Mouse (Mus musculus): ENCODE measurements at regions not wholly inside any gene's neighbourhood (a gene's known extent, or its start where the extent isn't known, plus 50 kb on each side); places are given as distances from the start of the nearest gene placed in this dataset.

DNA sequence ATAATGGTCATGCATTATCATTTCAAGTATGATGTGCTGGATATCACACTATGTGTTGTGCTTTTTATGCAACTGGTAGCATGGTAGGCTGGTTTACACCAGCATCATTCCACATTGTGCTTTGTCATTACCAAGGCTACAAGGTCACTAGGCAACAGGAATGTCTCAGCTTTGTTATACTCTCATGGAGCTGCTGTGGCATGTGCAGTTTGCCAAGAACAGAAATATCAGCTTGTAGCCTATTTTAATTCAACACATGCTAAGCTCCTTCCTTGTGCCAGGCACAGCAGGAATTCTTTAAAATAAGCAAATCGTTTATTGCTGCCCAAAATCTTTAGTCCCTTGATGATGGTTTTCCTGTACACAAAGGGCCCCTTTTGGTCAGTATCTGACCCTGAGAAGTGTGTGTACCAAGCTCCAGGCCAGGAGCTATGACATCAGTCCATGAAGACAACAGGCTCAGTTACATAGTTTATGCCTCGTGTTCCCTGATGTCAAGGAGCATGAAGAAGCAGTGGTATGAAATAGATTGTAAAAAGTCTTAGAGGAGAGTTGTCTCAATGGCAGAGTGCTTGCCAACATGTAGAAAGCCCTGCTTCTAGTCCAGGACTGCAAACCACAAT is 314.0 kb upstream of the Cdyl start:
- WGBS, result 39% methylated on average over 2 of the region's 2 CpGs
- Histone ChIP-seq H3K4me3 (no peak overlapping the region), H3K27ac (replicated peaks) (no peak overlapping the region), H3K9me3 (no peaks in the 10 kb centered on the region), H3K4me2 (no peak overlapping the region), H3K36me3 (no peaks in the 10 kb centered on the region), H3K27me3 (no peaks in the 10 kb centered on the region), H3K9ac (no peak overlapping the region), H3K4me1 (replicated peaks) (no peaks in the 10 kb centered on the region)
- ATAC-seq (ENCODE audit: low FRiP score, low read depth), result peak; percentile 74; the same call in 1 of the 2 replicates

GRCm38 (mm10) chr13:35348283-35348682 is 311.4 kb upstream of the Cdyl start:
- H3K4me1 ChIP-seq (replicated peaks), result no peaks in the 10 kb centered on the region
- H3K27ac ChIP-seq (replicated peaks), result no peak overlapping the region
- ATAC-seq (ENCODE audit: low FRiP score, low read depth), result peak; percentile 82
- no peak overlapping the region for H3K4me2 ChIP-seq
- no peaks in the 10 kb centered on the region for H3K27me3 ChIP-seq
- WGBS, result 78% methylated on average over 3 of the region's 3 CpGs
- no peaks in the 10 kb centered on the region for H3K9me3 ChIP-seq
- no peak overlapping the region for H3K9ac ChIP-seq
- H3K4me3 ChIP-seq, result no peak overlapping the region
- H3K36me3 ChIP-seq, result no peaks in the 10 kb centered on the region

DNA sequence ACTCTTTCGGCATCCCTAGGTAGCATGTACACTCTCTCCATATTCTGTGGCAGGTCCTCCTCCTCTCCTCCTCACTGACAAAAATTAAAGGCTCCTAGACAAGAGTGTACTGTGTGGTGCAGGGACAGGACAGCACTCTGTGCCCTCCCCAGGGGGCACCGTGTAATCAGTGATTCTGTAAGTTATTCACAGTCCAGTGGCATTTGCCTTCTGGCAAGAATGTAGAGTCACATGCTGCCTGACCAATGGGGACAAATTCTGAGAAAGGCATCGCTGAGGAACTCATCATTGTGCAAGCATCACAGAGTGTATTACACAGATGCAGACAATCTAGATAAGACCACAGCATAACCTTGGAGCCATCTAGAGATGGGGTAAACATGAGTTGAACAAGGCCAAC is 300.3 kb upstream of the Cdyl start:
- no peaks in the 10 kb centered on the region for H3K9me3 ChIP-seq
- H3K9ac ChIP-seq, result no peak overlapping the region
- WGBS, result 77% methylated on average over 3 of the region's 3 CpGs
- H3K4me1 ChIP-seq (replicated peaks), result no peaks in the 10 kb centered on the region
- no peak for ATAC-seq (ENCODE audit: low FRiP score, low read depth)
- H3K4me2 ChIP-seq, result no peak overlapping the region
- no peak overlapping the region for H3K27ac ChIP-seq (replicated peaks)
- no peaks in the 10 kb centered on the region for H3K27me3 ChIP-seq
- H3K36me3 ChIP-seq, result no peaks in the 10 kb centered on the region
- H3K4me3 ChIP-seq, result no peak overlapping the region

DNA sequence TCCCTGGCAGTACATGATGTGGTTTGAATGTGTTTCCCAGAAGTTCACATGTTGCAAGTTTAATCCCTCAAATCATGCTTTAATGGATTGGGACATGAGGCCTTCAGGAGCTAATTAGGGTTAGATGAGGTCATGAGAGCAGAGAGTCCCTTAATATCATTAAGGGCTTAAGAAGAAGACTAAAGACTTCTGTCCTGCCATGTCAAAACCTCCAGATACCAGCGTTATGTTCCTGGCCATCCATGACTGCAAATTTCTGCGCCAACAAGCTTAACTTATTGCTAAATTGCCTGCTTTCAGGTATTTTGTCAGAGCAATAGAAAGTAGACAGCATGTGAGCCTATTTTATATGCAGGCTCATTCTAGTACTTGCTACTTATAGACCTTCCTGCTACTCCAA is 282.1 kb upstream of the Cdyl start:
- H3K27me3 ChIP-seq, result no peaks in the 10 kb centered on the region
- H3K4me3 ChIP-seq, result no peak overlapping the region
- H3K36me3 ChIP-seq, result no peaks in the 10 kb centered on the region
- no peaks in the 10 kb centered on the region for H3K9me3 ChIP-seq
- no peak overlapping the region for H3K4me2 ChIP-seq
- ATAC-seq (ENCODE audit: low FRiP score, low read depth), result no peak
- H3K4me1 ChIP-seq (replicated peaks), result no peaks in the 10 kb centered on the region
- WGBS, result 93% methylated on average over 2 of the region's 2 CpGs
- H3K9ac ChIP-seq, result no peak overlapping the region
- H3K27ac ChIP-seq (replicated peaks), result no peak overlapping the region

DNA sequence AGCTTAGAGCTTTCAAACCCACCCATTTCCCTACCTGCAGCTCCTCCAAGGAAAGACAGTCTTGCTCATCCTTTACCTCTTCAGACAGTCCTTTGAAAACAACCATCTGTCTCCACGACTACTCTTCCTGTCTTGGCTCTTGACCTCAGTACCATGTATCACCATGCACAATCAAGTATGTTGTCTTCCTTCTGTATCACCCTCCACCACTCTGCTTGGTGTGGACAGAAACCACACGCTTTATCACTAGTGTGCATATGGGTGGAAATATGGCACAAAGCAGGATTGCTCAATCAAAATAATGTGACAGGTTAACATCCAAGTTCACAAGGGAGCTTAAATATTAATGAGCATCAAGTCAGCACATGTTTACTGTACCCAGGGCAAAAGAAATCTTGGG is 280.1 kb upstream of the Cdyl start:
- no peaks in the 10 kb centered on the region for H3K4me1 ChIP-seq (replicated peaks)

GRCm38 (mm10) chr13:35380224-35381009 is 279.2 kb upstream of the Cdyl start:
- Histone ChIP-seq H3K27me3 (no peaks in the 10 kb centered on the region), H3K4me1 (replicated peaks) (no peaks in the 10 kb centered on the region), H3K4me3 (no peak overlapping the region), H3K36me3 (no peaks in the 10 kb centered on the region), H3K27ac (replicated peaks) (no peak overlapping the region), H3K4me2 (no peak overlapping the region), H3K9me3 (no peaks in the 10 kb centered on the region), H3K9ac (no peak overlapping the region)
- WGBS, result 69% methylated on average over 3 of the region's 3 CpGs
- ATAC-seq (ENCODE audit: low FRiP score, low read depth), result no peak

More for the DNA sequence above, 280.1 kb upstream of the Cdyl start:
- Histone ChIP-seq H3K4me3 (no peak overlapping the region), H3K27ac (replicated peaks) (no peak overlapping the region), H3K9me3 (no peaks in the 10 kb centered on the region), H3K27me3 (no peaks in the 10 kb centered on the region), H3K36me3 (no peaks in the 10 kb centered on the region), H3K9ac (no peak overlapping the region), H3K4me2 (no peak overlapping the region)
- no peak for ATAC-seq (ENCODE audit: low FRiP score, low read depth)
- 93% methylated on average over 2 of the region's 2 CpGs for WGBS

GRCm38 (mm10) chr13:35381641-35382040 is 278.0 kb upstream of the Cdyl start:
- Histone ChIP-seq H3K36me3 (no peaks in the 10 kb centered on the region), H3K27me3 (no peaks in the 10 kb centered on the region), H3K4me1 (replicated peaks) (no peaks in the 10 kb centered on the region), H3K4me2 (no peak overlapping the region), H3K27ac (replicated peaks) (no peak overlapping the region), H3K4me3 (no peak overlapping the region), H3K9me3 (no peaks in the 10 kb centered on the region), H3K9ac (no peak overlapping the region)
- 64% methylated on average over 2 of the region's 2 CpGs for WGBS
- no peak for ATAC-seq (ENCODE audit: low FRiP score, low read depth)

DNA sequence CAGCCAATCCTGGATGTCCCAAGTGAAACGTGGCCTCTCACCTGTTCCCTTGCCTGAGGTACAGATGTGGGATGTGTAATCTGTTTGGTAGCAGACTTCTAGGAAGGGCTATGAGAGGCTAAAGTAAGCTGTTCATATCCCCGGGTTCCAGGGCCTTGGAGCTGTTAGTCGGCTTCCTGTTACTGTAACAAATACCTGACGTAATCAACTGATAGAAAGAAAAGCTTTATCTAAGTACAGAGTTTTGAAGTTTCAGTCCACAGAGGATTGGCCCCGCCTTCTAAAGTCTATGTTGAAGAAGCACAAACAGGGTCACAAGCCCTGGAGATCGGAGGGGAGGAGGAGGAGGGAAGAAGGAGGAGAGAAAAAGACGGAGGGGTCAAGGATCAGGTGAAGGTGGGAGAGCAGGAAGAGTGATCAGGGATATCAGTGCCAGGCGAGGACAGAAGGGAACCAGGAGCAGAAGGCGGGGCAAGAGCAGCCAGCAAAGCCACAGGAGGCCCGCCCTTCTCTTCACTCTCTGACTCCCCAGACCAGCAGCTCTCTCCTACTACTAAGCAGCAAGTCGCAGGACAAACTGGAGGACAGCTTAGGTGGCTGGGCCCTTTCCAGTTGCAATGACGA is 276.5 kb upstream of the Cdyl start:
- 48% methylated on average over 12 of the region's 12 CpGs for WGBS
- H3K36me3 ChIP-seq, result no peaks in the 10 kb centered on the region
- no peaks in the 10 kb centered on the region for H3K4me1 ChIP-seq (replicated peaks)

GRCm38 (mm10) chr13:35383624-35384018 is 276.0 kb upstream of the Cdyl start:
- no peak overlapping the region for H3K4me2 ChIP-seq
- 57% methylated on average over 8 of the region's 8 CpGs for WGBS
- no peaks in the 10 kb centered on the region for H3K27me3 ChIP-seq
- no peaks in the 10 kb centered on the region for H3K4me1 ChIP-seq (replicated peaks)
- H3K27ac ChIP-seq (replicated peaks), result no peak overlapping the region
- H3K9me3 ChIP-seq, result no peaks in the 10 kb centered on the region
- H3K4me3 ChIP-seq, result no peak overlapping the region
- no peak overlapping the region for H3K9ac ChIP-seq
- no peaks in the 10 kb centered on the region for H3K36me3 ChIP-seq
- no peak for ATAC-seq (ENCODE audit: low FRiP score, low read depth)

More for the DNA sequence above, 276.5 kb upstream of the Cdyl start:
- no peak for ATAC-seq (ENCODE audit: low FRiP score, low read depth)
- Histone ChIP-seq H3K27me3 (no peaks in the 10 kb centered on the region), H3K9me3 (no peaks in the 10 kb centered on the region), H3K27ac (replicated peaks) (no peak overlapping the region), H3K9ac (no peak overlapping the region), H3K4me3 (no peak overlapping the region), H3K4me2 (no peak overlapping the region)

GRCm38 (mm10) chr13:35388380-35388779 is 271.3 kb upstream of the Cdyl start:
- no peak overlapping the region for H3K27ac ChIP-seq (replicated peaks)
- H3K27me3 ChIP-seq, result no peaks in the 10 kb centered on the region
- no peaks in the 10 kb centered on the region for H3K4me1 ChIP-seq (replicated peaks)
- H3K9ac ChIP-seq, result no peak overlapping the region
- H3K36me3 ChIP-seq, result no peaks in the 10 kb centered on the region
- WGBS, result 71% methylated on average over 1 of the region's 1 CpGs
- ATAC-seq (ENCODE audit: low FRiP score, low read depth), result no peak
- no peak overlapping the region for H3K4me2 ChIP-seq
- H3K4me3 ChIP-seq, result no peak overlapping the region
- H3K9me3 ChIP-seq, result no peaks in the 10 kb centered on the region

GRCm38 (mm10) chr13:35389781-35390525 is 269.7 kb upstream of the Cdyl start:
- Histone ChIP-seq H3K4me2 (no peak overlapping the region), H3K9ac (no peak overlapping the region), H3K27me3 (no peaks in the 10 kb centered on the region), H3K9me3 (no peaks in the 10 kb centered on the region), H3K36me3 (no peaks in the 10 kb centered on the region), H3K27ac (replicated peaks) (no peak overlapping the region), H3K4me3 (no peak overlapping the region), H3K4me1 (replicated peaks) (no peaks in the 10 kb centered on the region)
- ATAC-seq (ENCODE audit: low FRiP score, low read depth), result no peak
- 87% methylated on average over 6 of the region's 6 CpGs for WGBS

GRCm38 (mm10) chr13:35390526-35390880 is 269.1 kb upstream of the Cdyl start:
- Histone ChIP-seq H3K4me1 (replicated peaks) (no peaks in the 10 kb centered on the region), H3K36me3 (no peaks in the 10 kb centered on the region), H3K4me2 (no peak overlapping the region), H3K9me3 (no peaks in the 10 kb centered on the region), H3K9ac (no peak overlapping the region), H3K4me3 (no peak overlapping the region), H3K27me3 (no peaks in the 10 kb centered on the region), H3K27ac (replicated peaks) (no peak overlapping the region)
- ATAC-seq (ENCODE audit: low FRiP score, low read depth), result no peak
- 84% methylated on average over 4 of the region's 4 CpGs for WGBS

Measured in hindbrain, embryonic 15.5 days (tissue).